Mouse (Mus musculus): Measurements from ENCODE around the gene Mettl15. TPM values are rescaled to one million over a fixed set of nuclear protein-coding genes. Genes with fewer than 3 reads are reported as not detected.
"Not testable (repeated sequence)": the region's sequence is repeated elsewhere in the genome, so short reads cannot be mapped to it uniquely, and the experiment has no call there.

Mettl15 gene
- total RNA-seq (2021): 1 to 10 TPM; 7.8 to 8.7 TPM
- long read RNA-seq, partial matches to known transcripts: 0 of 5 reads
- long read RNA-seq, other reads (novel, unspliced or antisense): 5 of 5 reads

DNA sequence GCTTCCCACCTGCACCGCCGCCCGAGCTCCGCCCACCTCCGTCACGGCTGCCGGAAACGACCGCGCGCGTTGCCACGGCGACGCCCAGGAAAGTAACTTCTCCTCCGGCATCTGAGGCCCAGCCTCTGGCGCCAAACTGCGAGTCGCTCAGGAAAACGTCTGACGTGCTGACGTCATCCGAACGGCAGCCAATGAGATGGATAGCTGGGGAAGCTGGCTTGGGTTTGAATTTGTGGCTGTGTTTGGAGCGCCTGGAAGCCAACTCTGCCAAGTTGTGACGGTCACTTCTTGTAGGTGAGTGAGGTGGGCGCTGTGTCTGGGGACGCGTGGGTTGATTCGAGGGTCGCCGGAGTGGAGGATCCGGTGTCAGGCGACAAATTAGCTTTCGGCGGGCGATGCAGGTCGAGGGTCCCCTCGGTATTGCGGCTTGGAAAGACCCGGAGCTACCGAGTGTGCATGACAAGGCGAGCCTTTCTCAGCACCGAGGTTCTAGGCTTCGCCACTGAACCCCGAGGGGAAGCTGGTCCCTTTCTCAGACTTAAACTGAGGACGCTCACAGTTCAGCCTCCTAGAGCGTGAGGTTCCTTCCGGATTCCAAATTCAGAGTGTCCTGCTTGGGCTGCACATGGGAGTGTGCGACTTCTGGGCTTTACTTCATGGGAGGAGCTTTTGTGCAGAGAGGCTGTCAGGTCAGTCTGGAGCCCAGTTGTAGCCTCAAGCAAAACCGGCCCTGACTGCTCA, at the start of gene Mettl15, which contains the start of gene Kif18a:
Gene Mettl15, minus strand, starts transcription at position 149 of the 741 bp plus-strand sequence.
Gene Kif18a, plus strand, starts transcription at position 139 of the 741 bp plus-strand sequence.
- peak; percentile 94 to 97 for DNase-seq (ENCODE audit: low spot score in 2 of 2)

DNA sequence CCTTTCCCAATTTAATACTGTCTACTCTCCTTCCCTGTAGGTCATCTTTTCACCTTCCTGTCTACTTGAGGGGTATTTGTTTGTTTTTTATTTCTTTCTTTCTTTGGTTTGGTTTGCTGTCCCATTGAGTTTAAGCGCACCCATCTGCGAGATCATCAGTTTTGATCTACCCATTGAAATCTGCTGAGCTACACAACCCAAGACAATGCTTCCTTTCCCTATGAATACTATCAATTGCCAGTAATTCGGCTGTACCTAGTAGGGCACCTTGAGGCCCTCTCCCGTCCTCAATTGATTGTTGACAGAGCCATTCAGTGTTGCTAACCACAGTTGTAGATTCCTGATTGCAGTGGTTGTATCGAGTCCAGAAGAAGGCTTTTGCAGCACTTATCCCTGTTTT, 30.8 kb upstream of the Mettl15 start:
- no peak for DNase-seq (ENCODE audit: low spot score in 2 of 2)

DNA sequence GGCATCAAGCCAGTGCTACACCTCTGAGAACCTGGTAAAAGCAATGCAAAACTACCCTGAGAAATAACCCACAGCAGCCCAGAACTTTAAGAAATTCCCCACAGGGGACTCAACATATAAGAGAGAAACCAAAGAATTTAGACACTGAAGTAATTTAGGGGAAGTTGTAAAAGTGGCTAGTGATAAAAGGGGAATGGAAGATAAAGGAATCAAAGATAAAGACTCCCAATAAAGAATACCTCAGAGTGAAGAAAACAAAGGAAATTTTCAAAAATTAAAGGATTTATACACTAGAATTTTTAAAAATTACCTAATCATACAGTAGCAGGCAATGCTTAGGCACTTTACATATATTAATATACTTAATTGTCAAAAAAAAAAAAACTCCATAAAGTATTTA, 23.1 kb upstream of the Mettl15 start:
- no peak for DNase-seq (ENCODE audit: low spot score in 2 of 2)

DNA sequence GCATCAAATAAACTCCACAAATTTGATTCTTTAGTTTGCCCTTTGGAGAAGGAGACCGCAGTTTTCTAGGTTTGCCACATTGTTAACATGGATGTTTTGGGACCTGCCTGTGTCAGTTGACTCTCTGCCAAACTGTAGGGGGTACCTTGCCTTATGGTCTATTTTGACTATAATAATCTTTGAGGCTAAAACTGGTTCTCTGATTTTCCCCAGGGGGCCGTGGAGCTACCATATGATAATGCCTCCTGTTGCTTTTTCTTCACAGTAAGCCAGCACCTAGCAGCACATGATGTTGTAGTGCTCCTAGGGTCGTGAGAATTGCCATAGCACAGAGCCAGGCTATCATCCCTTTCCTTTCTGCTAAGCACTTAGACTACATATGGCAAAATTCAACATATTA, 21.7 kb upstream of the Mettl15 start:
- DNase-seq (ENCODE audit: low spot score in 2 of 2): no peak

DNA sequence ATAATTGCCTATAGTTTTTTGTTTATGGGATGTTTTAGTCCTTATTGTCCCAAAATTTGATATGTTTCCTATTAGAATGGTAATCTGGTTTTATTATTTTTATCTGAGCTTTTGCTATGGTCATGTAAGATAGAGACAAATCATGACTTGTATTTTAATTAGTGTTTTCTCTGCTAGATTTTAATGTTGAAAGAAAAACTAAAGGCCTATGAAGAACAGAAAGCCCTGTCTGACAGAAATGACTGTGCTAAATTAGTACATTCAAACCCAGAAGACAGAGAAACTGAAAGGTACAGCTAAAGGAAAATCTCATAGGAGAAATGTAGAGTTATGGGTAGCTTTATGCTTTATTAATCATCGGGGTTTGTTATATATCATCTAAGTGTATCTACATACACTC, 17.6 kb upstream of the Mettl15 start:
- no peak for DNase-seq (ENCODE audit: low spot score in 2 of 2)

- DNase-seq (ENCODE audit: low spot score in 2 of 2): no peak
Observed at GRCm38 (mm10) chr2:109296264-109296663, 15.7 kb upstream of the Mettl15 start.

- no peak for DNase-seq (ENCODE audit: low spot score in 2 of 2)
Observed at GRCm38 (mm10) chr2:109289327-109289726, 8.8 kb upstream of the Mettl15 start.

DNA sequence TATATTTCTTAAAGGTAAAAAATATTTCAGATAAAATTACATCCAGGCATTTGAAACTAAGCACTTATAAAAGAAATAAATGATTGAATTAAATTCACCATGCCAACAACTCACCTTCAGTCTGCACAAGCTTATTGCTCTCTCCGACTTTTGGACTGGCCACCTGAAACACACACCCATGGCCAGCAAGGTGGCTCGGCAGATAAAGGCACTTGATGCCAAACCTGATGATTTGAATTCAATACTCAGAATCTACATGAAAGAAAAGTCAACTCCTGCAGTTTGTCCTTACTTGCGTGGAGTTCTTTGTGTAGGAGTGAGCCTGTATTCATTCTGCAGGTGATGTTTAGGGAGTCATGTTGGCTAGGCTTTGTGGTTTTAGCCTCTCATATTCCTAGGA, 3.6 kb upstream of the Mettl15 start:
- DNase-seq (ENCODE audit: low spot score in 2 of 2): no peak

DNA sequence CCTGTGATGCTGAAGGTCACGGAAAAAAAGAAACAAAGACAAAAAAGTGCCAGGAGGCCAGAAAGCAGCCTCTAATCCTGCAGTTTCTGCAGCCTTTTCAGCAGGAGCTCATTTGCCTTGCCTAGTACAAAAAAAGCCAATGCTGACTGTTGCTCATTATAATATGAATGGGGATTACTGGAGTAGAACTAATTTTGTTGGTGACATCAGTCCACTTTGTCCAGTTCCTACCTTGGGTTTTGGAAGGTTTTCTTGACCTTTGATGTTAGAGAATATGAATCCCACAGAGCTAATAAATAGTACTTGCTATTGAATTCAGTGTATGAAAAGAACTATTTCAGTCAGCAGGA, 768 bp upstream of the Mettl15 start:
- DNase-seq (ENCODE audit: low spot score in 2 of 2): no peak

DNA sequence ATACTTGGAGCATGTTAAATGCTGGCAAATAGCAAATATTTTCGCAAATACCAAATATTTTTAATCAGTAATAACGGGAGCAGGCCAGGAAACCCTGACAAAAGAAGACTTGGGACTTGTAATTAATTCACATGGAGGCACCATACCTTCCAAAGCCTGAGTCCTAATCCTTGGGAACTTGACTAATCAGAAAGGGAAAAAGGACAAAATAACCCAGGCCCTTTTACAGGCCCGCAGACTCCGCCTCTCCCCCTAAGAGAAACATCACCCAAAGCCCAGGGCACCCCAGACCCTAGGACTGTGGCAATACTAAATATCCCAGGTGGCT, 312 bp downstream of the Mettl15 start:
- no peak for DNase-seq (ENCODE audit: low spot score in 2 of 2)

- DNase-seq (ENCODE audit: low spot score in 2 of 2): peak in 1 of 2 experiments; percentile 13
Observed at GRCm38 (mm10) chr2:109278036-109278435, 2.5 kb downstream of the Mettl15 start.

DNA sequence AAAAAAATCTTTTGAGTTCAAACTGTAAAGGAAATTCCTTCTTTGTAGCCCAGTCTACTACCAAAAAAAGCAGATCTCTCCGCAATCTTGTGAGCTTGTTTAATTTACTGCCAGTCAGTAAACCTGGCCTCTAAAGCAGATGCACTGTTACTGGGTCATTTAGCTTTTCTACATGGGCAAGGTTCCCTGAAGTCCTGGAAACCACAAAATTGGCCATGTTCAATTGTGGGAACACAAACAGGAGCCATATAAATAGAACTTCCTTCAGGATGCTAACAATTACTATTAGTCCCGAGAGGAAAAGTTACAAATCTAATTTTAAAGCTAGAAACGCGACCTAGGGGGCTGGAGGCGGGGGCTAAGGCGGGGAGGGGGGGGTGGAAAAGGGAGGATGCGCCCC, 3.0 kb downstream of the Mettl15 start:
- no peak for DNase-seq (ENCODE audit: low spot score in 2 of 2)

DNA sequence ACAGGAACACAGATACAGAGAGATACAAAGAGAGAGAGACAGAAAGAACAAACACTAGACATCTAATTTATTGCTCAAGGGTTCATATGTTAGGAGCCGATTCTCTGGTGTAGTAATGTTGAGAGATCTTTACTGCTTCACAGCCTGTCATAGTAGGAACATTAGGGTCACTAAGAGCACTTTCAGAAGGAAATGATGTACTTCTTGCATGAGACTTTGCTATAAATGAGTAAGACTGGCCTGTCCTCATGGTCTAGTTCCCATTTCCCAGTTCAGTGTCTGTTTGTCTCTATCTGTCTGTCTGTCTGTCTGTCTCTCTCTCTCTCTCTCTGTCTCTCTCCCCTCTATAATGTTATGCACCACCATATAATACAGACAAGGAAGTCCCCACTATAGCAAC, 7.5 kb downstream of the Mettl15 start:
- DNase-seq (ENCODE audit: low spot score in 2 of 2): no peak

DNA sequence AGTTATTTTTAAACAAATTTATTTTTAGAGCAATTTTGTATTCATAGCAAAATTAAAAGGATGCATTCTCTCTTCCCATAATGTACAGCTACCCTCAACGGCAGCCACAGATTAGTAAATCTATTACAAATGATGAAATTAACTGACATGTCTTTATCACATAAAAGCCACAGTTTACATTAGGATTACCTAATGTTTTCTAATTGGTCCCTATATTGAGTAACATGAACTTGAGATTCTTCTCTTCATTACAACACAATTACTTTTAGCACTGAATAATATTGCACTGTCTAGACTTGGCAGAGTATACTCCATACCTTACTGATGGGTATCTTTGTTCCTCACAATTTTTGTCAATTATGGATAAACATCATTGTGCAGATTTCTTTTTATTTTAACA, 17.8 kb downstream of the Mettl15 start:
- DNase-seq (ENCODE audit: low spot score in 2 of 2): no peak

- peak in 1 of 2 experiments; percentile 32 for DNase-seq (ENCODE audit: low spot score in 2 of 2)
Observed at GRCm38 (mm10) chr2:109241947-109242346, 38.6 kb downstream of the Mettl15 start.

DNA sequence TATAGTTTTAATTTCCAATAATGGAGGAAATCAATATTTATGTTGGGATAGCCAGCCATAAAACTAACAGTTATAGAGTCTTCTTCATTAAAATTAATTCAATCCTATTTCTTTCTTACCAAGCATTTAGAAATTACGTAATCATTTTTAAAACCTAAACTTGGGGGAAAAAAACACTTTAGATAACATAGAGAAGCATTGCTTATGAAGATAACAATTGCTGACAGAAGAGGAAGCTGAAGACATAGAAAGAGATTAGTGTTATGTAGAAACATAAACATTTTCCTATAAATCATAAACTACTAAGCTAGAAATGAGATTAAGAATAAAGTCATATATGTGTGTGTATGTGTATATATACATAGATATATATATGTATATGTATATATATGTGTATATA, 44.8 kb downstream of the Mettl15 start:
- no peak for DNase-seq (ENCODE audit: low spot score in 2 of 2)

DNA sequence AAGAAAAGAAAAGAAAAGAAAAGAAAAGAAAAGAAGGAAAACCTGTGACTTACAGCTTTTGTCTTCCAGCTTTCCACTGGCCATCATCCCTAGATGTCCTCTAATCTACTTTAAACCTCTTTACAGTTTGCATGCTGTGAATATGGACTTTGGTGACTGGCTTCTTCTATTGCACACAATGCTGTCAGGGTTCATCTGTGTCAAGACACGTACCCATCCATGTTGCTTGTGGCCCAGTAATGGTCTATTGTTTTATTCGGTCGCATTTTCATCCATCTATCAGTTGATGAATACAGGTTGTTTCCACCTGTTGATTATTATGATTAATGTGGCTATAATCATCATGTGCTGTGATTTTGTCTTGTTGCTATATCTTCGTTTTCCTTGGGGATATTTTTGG, 46.7 kb downstream of the Mettl15 start:
- no peak for DNase-seq (ENCODE audit: low spot score in 2 of 2)

DNA sequence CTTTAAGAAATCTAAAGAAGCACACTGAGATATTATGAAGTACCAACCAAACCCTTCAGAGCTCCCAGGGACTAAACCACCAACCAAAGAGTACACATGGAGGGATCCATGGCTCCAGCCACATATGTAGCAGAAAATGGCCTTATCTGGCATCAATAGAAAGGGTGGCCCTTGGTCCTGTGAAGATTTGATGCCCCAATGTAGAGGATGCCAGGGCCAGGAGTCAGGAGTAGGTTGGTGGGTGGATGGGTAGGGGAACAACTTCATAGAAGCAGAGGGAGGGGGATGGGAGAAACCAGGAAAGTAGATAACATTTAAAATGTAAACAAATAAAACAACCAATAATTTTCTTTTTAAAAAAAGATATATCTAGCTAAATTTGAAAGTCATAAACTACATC, 50.1 kb downstream of the Mettl15 start:
- no peak for DNase-seq (ENCODE audit: low spot score in 2 of 2)

DNA sequence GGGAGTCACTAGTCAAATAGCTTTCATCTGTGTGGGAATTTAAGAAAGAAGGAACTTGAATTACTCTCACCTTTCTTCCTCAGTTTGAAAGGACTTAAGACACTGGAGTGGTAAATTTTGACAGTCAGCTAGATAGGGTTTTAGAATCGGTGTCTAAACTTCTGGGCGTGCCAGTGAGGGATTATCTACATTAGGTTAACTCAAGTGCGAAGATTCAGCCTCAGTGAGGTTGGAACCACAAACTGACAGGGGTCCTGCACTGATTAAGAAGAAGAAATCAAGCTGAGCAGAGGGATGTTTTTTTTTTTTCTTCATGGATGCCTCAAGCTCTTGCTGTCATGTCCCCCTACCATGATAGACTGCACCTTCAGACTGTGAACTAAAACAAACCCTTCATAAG, 53.4 kb downstream of the Mettl15 start:
- DNase-seq (ENCODE audit: low spot score in 2 of 2): no peak

DNA sequence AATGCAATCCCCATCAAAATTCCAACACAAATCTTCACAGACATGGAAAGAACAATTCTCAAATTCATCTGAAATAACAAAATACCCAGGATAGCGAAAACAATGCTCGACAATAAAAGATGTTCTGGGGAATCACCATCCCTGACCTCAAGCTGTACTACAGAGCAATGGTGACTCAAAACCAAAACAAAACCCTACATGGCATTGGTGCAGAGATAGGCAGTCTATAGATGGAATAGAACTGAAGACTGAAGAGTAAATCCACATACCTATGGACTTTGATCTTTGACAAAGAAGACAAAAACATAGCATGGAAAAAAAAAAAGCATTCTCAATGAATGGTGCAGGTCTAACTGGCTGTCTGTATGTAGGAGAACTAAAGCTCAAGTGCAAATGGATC, 59.1 kb downstream of the Mettl15 start:
- DNase-seq (ENCODE audit: low spot score in 2 of 2): no peak

DNA sequence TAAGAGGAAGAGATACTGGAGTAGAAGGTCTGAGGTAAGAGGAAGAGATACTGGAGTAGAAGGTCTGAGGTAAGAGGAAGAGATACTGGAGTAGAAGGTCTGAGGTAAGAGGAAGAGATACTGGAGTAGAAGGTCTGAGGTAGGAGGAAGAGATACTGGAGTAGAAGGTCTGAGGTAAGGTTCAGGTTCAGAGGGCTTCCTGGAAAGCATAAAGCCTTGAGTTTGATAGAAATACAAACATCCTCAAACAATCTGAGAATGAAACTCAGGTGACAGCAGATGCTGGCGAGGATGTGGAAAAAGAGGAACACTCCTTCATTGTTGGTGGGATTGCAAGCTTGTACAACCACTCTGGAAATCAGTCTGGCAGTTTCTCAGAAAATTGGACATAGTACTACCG, 63.9 kb downstream of the Mettl15 start:
- not testable (repeated sequence) for DNase-seq (ENCODE audit: low spot score in 2 of 2)

DNA sequence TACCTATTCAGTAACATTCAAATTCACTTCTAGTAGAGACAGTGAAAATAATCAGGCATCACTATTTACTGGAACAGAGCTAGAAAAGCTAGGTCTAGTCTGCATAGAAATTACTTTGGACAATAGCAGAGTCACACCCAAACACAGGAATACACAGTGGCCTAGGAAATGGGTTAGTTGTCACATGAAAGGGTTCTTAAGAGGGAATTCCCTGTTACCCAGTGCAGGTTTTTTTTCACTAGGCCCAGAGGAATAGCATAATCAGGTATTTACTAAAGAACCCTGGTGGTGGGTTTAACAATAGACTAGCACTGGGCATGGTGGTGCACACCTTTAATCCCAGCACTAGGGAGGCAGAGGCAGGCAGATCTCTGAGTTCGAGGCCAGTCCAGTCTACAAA, 69.9 kb downstream of the Mettl15 start:
- not testable (repeated sequence) for DNase-seq (ENCODE audit: low spot score in 2 of 2)

DNA sequence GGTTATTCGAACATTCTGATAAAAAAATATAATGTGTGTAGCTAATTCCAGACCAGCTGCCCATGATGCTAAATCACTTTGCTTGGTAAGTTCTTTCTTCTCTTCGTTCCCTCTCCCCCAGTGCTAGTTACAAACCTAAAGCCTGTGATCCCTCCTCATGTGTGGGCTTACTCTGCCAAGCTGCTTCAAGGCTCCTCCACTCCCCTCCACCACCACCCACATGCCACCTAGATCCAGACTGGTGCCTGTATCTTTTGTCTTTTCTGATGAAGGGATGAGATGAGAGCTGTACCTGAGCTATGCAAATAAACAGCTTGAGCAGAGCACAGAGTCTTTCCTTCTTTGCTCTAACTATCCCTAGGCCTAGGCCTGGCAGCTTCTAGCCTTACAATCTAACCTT, 72.5 kb downstream of the Mettl15 start:
- no peak for DNase-seq (ENCODE audit: low spot score in 2 of 2)
